Mouse (Mus musculus): ENCODE measurements at regions not wholly inside any gene's neighbourhood (a gene's known extent, or its start where the extent isn't known, plus 50 kb on each side); places are given as distances from the start of the nearest gene placed in this dataset.

DNA sequence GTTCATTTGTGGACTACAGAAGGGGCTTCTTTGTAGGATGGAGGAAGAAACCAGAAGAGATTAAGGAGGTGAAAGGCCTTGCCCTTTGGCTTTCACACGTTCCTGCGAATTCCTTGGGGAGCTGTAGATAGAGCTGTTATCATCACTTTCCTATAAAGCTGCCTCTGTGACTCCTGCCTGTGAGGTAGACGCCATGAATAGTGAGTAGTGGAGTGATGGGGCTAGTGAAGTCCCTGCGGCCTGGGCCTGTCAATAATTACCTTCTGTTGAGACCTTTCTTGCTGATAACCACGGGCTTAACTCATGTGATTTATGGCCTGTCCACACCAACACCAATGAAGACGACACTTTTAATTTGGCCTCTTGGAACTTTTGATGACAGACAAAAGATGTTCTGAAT lies 146.0 kb upstream of the Ednra start:
- Histone ChIP-seq H3K4me3 (no peak overlapping the region), H3K27ac (no peak overlapping the region), H3K27me3 (no peaks in the 10 kb centered on the region), H3K36me3 (no peaks in the 10 kb centered on the region), H3K9me3 (no peaks in the 10 kb centered on the region), H3K4me1 (no peaks in the 10 kb centered on the region), H3K9ac (no peak overlapping the region), H3K4me2 (no peak overlapping the region)
- no peak for ATAC-seq (ENCODE audit: insufficient number of reproducible peaks, insufficient read depth, low FRiP score, low TSS enrichment, low read depth)
- 41% methylated on average over 6 of the region's 6 CpGs for WGBS

DNA sequence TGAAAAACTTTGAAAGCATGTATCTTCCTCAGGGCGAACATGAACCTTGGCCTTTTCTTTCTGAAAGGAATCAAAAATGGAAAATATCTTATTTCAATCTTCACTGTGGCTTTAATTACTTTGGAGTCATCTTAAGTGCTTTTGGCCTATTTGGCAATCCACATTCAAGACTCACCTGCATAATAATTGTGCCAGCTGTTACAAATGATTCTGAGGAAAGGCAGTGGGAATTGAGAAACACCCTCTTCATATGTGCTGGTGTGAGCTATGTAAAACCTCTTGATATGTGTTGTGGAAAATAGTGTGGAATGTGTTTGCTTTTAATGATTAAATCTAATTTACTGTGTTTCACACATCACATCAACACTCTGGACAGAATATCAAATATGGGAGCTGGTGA lies 148.5 kb upstream of the Ednra start:
- Histone ChIP-seq H3K9ac (no peak overlapping the region), H3K4me3 (no peak overlapping the region), H3K9me3 (no peaks in the 10 kb centered on the region), H3K27me3 (no peaks in the 10 kb centered on the region), H3K4me2 (no peak overlapping the region), H3K4me1 (no peaks in the 10 kb centered on the region), H3K36me3 (no peaks in the 10 kb centered on the region), H3K27ac (no peak overlapping the region)
- WGBS = 90% methylated on average over 1 of the region's 1 CpGs
- ATAC-seq (ENCODE audit: insufficient number of reproducible peaks, insufficient read depth, low FRiP score, low TSS enrichment, low read depth) = no peak

DNA sequence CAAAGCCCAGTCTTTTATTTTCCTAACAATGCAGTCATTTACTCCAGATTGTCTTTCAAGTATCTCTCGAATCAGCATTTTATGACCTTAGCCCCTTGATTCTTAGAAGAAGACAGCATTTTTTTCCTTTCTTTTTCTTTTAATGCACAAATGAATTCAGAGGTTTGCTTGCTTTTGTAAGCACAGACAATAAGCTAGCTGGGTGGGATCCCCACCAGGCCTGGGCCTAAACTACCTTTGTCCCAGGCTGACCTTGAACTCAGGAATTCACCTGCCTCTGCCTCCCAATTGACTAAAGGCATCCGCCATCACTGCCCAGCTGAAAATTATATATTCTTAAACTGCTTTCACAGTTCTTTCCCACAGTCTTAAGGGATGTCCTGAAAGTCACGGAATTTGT lies 195.5 kb upstream of the Ednra start:
- Histone ChIP-seq H3K4me2 (no peak overlapping the region), H3K9ac (no peak overlapping the region), H3K36me3 (no peaks in the 10 kb centered on the region), H3K27ac (no peak overlapping the region), H3K27me3 (no peaks in the 10 kb centered on the region), H3K4me1 (no peaks in the 10 kb centered on the region), H3K9me3 (peaks cover 5% of the 10 kb centered on the region; the same call in 1 of the 2 replicates), H3K4me3 (no peak overlapping the region)
- ATAC-seq (ENCODE audit: insufficient number of reproducible peaks, insufficient read depth, low FRiP score, low TSS enrichment, low read depth) = no peak
- WGBS = 88% methylated on average over 3 of the region's 3 CpGs

DNA sequence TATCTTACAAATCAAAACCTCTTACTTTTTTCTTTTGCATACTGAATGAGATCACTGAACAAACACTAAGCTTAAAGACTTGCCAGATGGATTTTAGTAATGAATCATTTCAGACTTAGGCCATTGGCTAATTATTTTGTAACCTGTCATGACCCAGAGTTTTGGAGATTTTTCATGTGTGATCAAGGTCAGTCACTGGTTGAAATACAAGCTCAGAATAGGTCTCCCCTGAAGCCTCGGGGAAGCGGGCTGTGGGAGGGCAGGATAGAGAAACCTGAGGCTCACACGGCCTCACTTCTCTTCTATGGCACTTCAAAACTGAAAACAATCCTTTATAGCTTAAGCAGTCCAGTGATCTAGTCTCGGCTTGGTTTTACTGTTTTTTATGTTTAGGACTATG lies 197.6 kb upstream of the Ednra start:
- no peaks in the 10 kb centered on the region for H3K4me1 ChIP-seq
- no peak for ATAC-seq (ENCODE audit: insufficient number of reproducible peaks, insufficient read depth, low FRiP score, low TSS enrichment, low read depth)
- no peak overlapping the region for H3K27ac ChIP-seq
- no peak overlapping the region for H3K4me2 ChIP-seq
- whole genome bisulfite sequencing = 36% methylated on average over 4 of the region's 4 CpGs
- H3K36me3 ChIP-seq = no peaks in the 10 kb centered on the region
- H3K9me3 ChIP-seq = peaks cover 5% of the 10 kb centered on the region; the same call in 1 of the 2 replicates
- H3K9ac ChIP-seq = no peak overlapping the region
- H3K4me3 ChIP-seq = no peak overlapping the region
- H3K27me3 ChIP-seq = no peaks in the 10 kb centered on the region

DNA sequence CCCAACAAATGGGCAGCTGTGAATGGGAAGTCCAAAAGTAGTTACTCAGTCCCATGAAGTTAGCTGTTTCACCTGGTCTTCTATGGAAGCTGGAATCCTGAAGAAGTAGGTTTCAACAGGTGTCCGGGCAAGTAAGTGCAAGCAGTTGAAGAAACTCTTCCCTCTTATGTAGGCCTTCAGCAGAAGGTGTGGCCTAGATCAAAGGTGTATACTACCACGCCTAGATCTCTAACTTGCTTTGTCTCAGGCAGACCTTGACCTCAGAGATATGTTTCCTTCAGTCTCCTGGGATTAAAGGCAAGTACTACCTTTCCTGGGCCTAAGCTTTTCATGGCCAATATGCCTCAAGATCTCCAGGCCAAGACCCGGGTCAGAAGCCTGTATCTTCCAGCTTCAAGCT lies 223.4 kb upstream of the Ednra start:
- WGBS = 88% methylated on average over 3 of the region's 3 CpGs
- Histone ChIP-seq H3K27ac (no peak overlapping the region), H3K4me1 (no peaks in the 10 kb centered on the region), H3K9me3 (0 out of 2 replicates have a peak, but pooled peaks cover 2% of the 10 kb centered on the region), H3K36me3 (no peaks in the 10 kb centered on the region), H3K9ac (no peak overlapping the region), H3K27me3 (no peaks in the 10 kb centered on the region), H3K4me3 (no peak overlapping the region), H3K4me2 (no peak overlapping the region)
- ATAC-seq (ENCODE audit: insufficient number of reproducible peaks, insufficient read depth, low FRiP score, low TSS enrichment, low read depth) = no peak

DNA sequence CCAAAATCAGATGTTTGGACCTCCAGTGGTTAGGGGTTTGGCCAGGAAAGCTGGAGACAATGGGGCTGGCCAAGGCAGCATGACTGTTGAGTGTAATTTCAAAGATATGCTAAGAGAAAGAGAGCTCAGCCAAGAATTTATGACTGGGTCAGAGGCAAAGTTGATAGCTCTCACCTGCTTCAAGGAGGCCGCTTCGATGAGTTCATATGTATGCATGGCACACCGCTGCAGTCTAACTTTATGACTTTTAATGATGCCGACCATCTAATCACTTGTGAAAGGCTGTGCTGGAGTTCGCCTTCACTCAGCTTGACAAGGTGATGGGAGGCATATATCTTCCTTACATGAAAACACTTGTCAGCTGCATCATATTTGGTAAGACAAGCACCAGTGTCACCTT lies 225.4 kb upstream of the Ednra start:
- Histone ChIP-seq H3K4me3 (no peak overlapping the region), H3K4me1 (no peaks in the 10 kb centered on the region), H3K9me3 (no peaks in the 10 kb centered on the region), H3K36me3 (no peaks in the 10 kb centered on the region), H3K27me3 (no peaks in the 10 kb centered on the region), H3K27ac (no peak overlapping the region), H3K9ac (no peak overlapping the region), H3K4me2 (no peak overlapping the region)
- WGBS = 94% methylated on average over 5 of the region's 5 CpGs
- no peak for ATAC-seq (ENCODE audit: insufficient number of reproducible peaks, insufficient read depth, low FRiP score, low TSS enrichment, low read depth)

DNA sequence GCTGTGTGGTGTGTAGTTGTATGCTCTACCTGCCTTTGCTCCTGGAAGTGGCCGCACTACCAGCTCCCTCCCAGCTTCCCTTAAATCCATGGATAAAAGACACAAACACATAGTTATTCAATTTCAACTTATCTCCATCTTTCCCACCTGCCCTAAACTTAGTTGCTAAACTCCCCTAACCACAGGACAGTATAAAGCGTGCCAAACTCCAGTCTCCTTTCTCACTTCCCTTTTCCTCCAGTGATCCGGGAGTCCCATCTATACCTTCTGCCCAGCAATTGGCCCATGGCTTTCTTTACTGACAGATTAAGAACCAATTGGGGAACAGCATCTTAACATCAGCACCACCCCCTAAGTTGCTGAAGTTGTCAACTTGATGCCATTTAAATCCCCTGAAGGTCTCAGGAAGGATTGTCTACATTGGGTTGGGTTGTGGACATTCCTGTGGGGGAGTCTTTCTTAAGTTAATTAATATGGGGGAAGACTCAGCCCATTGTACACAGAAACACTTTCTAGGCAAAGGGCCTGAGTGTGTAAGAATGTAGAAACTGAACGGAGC lies 234.6 kb upstream of the Ednra start:
- WGBS = 80% methylated on average over 4 of the region's 4 CpGs
- Histone ChIP-seq H3K4me2 (no peak overlapping the region), H3K4me1 (no peaks in the 10 kb centered on the region), H3K27me3 (no peaks in the 10 kb centered on the region), H3K9me3 (no peaks in the 10 kb centered on the region), H3K4me3 (no peak overlapping the region), H3K36me3 (no peaks in the 10 kb centered on the region), H3K9ac (no peak overlapping the region), H3K27ac (no peak overlapping the region)
- ATAC-seq (ENCODE audit: insufficient number of reproducible peaks, insufficient read depth, low FRiP score, low TSS enrichment, low read depth) = no peak

DNA sequence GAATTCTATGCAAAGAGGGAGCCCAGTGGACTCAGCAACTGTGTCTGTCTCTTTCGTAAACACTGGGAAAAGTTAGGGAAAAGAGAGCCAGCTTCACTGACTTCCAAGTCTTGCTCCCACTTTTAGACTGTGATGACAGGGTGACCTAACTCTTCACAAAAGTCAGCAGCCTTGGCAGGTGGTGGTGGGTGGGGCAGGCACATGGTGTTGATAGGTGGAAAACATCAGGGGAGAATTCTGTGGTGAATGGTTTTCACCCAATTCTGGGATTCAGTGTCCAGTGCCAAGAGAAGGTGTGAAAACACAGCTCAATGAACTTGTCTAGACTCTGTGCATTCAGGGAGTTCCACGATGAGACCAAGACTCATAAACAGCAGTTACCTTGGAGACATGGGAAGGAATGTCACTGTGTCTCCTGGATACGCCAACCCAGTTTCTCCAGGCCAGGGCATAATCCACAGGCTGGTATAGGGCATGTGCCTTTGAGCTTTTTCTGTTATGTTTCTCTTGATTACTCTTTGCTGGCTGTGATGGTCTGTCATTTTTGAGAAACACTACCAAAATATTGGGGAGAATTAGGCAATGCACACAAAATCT lies 238.9 kb upstream of the Ednra start:
- no peak overlapping the region for H3K9ac ChIP-seq
- H3K27ac ChIP-seq = no peak overlapping the region
- H3K4me1 ChIP-seq = peaks cover 5% of the 10 kb centered on the region
- H3K27me3 ChIP-seq = no peaks in the 10 kb centered on the region
- 83% methylated on average over 3 of the region's 3 CpGs for WGBS
- ATAC-seq (ENCODE audit: insufficient number of reproducible peaks, insufficient read depth, low FRiP score, low TSS enrichment, low read depth) = no peak
- H3K4me3 ChIP-seq = no peak overlapping the region
- no peaks in the 10 kb centered on the region for H3K9me3 ChIP-seq
- no peak overlapping the region for H3K4me2 ChIP-seq
- H3K36me3 ChIP-seq = no peaks in the 10 kb centered on the region

DNA sequence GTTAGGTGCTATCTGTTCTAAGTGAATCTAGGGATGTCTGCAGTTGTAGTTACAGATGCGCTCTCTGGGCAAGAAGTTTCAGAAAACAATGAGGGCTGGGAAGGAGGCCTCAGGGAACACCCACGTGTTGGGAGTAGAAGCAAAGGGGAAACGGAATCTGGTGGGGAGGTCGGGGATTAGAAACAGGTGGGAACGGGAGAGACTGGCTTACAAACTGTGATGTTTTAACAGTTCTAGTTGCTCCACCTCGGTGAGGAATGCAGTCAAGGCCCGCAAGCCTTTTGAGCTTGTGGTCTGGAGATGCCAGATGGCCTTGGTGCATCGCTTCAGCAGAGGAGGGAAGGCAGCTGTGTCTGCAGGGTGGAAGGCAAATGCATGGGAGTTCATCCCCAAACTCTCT lies 242.7 kb upstream of the Ttc29 start:
- WGBS = 11% methylated on average over 8 of the region's 8 CpGs
- Histone ChIP-seq H3K4me1 (peaks cover 30% of the 10 kb centered on the region), H3K4me3 (no peak overlapping the region), H3K36me3 (no peaks in the 10 kb centered on the region), H3K27ac (peak overlapping the region; percentile 69), H3K27me3 (no peaks in the 10 kb centered on the region), H3K9me3 (no peaks in the 10 kb centered on the region), H3K4me2 (no peak overlapping the region), H3K9ac (no peak overlapping the region)
- no peak for ATAC-seq (ENCODE audit: insufficient number of reproducible peaks, insufficient read depth, low FRiP score, low TSS enrichment, low read depth)

DNA sequence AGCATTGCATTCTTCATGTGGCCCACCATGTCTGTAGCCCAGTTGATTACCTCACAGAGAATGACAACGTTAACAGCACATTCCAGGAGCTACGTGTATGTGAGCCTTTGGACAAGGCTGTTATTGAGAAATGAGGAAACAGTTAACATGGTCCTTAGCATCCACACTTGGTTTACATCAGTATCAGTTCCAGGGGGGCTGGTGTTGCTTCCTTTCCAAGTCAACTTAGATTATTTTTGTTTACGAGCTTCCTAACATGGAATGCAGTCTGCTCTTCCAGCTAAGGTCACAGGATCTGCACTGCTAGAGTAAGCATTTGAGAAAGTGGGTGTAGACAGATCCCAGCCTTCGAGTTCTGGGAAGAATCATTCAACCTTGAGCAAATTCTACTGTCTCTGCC lies 239.4 kb upstream of the Ttc29 start:
- Histone ChIP-seq H3K4me2 (no peak overlapping the region), H3K9me3 (no peaks in the 10 kb centered on the region), H3K27ac (no peak overlapping the region), H3K36me3 (no peaks in the 10 kb centered on the region), H3K9ac (no peak overlapping the region), H3K4me3 (no peak overlapping the region), H3K27me3 (no peaks in the 10 kb centered on the region), H3K4me1 (peaks cover 25% of the 10 kb centered on the region)
- no peak for ATAC-seq (ENCODE audit: insufficient number of reproducible peaks, insufficient read depth, low FRiP score, low TSS enrichment, low read depth)
- WGBS = 42% methylated on average over 4 of the region's 4 CpGs

DNA sequence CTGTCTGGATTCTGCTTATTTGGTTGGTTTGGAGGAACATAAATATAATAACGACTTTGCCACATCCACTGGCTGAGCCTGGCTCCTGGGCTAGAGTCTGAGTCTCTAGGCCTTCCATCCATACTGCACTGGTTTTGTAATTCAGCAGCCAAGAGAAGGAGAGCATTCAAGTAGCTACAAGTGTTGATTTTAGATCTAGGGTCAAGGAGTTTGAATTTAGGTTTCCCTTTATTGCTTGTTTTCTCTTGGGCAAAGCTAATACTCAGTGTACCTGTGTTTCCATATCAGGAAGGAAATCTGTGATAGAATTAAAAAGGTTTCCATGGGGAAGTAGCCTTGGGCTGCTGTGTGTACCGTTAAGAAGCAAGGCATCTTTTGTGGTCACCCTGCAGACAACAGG lies 234.0 kb upstream of the Ttc29 start:
- H3K4me3 ChIP-seq = no peak overlapping the region
- no peak for ATAC-seq (ENCODE audit: insufficient number of reproducible peaks, insufficient read depth, low FRiP score, low TSS enrichment, low read depth)
- no peak overlapping the region for H3K27ac ChIP-seq
- H3K36me3 ChIP-seq = no peaks in the 10 kb centered on the region
- 63% methylated on average over 2 of the region's 2 CpGs for whole genome bisulfite sequencing
- H3K27me3 ChIP-seq = no peaks in the 10 kb centered on the region
- H3K9me3 ChIP-seq = no peaks in the 10 kb centered on the region
- no peak overlapping the region for H3K4me2 ChIP-seq
- H3K4me1 ChIP-seq = no peaks in the 10 kb centered on the region
- no peak overlapping the region for H3K9ac ChIP-seq

DNA sequence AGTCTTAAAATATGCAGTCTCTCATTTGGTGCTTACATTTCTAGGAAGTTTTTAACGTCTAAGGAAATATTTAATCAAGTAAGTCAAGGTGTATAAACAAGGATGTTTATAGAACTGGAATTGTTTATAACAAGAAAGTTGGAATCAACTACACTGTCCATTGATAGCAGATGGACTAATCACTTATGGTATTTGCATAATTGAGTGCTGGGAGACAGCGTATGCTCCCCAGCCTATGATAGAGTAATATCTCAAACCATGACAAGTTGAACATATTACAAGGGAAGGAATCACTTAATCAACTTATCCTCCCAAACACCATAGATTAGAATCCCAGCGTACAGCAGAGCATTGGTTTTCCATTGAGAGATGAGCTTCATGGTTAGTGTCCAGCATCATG lies 232.4 kb upstream of the Ttc29 start:
- WGBS = 73% methylated on average over 3 of the region's 3 CpGs
- H3K4me2 ChIP-seq = no peak overlapping the region
- H3K9me3 ChIP-seq = no peaks in the 10 kb centered on the region
- H3K4me1 ChIP-seq = no peaks in the 10 kb centered on the region
- no peaks in the 10 kb centered on the region for H3K27me3 ChIP-seq
- H3K27ac ChIP-seq = no peak overlapping the region
- ATAC-seq (ENCODE audit: insufficient number of reproducible peaks, insufficient read depth, low FRiP score, low TSS enrichment, low read depth) = no peak
- no peak overlapping the region for H3K4me3 ChIP-seq
- H3K36me3 ChIP-seq = no peaks in the 10 kb centered on the region
- no peak overlapping the region for H3K9ac ChIP-seq

All from embryonic facial prominence, embryonic 13.5 days (tissue).